Mouse (Mus musculus) left cerebral cortex, adult 9 months (tissue): ENCODE measurements around the gene Rbm38.

Experiments
- DNase-seq, 2 experiments: peaks; one replicate each; pipeline ENCODE4 v3.0.0; 2022; ENCODE audit warnings: low spot score in 2 of 2

The Rbm38 gene

DNA sequence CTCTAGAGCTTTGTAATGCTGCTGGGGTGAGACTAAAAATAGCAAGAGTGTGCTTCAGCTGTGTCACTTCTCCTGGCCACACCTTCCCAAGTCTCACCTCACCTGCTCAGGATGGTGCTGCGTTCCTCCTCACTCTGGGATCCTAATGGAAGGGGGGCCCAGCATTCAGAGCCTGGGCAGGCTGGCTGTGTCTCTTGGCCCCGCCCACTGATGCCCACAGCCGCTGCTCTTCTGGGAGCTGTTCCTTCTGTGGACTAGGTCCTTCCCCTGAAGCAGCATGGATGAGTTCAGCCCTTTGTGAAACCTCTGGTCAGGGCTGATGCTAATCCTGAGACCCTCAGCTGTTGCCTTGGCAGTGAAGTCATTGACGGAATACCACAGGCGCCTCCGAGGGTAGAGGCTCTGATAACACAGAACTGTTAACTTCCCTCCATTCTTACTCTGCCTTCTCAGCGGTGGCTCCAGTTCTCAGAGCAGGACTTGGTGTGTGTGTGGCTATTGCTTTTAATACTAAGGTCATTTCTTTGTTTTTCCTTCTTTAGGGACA is 5.5 kb upstream of the Rbm38 start:
- DNase-seq: no peak

DNA sequence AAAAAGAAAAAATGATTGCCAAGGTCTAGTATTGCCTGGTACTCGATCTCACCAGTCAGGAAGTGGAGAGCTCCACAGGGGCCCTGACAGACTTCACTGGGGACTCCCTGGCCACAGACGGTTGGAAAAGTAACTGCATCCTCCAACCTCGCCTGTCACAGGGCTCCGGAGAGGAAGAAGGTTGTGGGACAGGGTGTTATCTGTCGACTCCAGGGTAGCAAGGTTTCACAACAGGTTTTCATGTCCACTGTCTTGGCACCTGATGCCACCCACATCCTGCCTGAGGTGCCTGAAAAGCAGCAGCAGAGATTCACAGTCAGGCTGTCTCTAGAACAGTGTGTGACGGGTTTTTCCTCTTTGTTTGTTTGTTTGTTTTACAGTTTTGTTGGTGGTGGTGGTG is 2.4 kb upstream of the Rbm38 start:
- DNase-seq: no peak

DNA sequence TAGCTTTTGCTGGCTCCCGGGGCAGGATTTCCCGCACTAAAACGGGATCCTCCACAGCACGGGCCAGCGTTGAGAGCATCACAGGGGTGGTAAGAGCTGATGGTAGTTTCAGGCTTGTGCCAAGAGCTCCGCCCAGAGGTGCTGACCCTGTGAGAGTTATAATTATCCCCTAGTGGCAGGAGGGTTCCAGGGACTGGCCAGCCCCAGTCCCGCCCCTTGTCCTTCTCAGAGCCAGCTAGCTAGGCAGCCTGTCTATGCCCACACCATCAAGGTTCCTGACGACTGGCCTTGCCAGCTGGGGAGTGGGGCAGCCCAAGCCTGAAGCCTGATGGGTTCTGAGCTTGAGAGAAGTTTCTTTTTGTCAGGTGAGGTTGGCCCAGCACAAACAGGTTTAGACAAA is 1.7 kb upstream of the Rbm38 start:
- DNase-seq: no peak

- DNase-seq: no peak
Measured at GRCm38 (mm10) chr2:173019322-173019721, 976 bp upstream of the Rbm38 start.

DNA sequence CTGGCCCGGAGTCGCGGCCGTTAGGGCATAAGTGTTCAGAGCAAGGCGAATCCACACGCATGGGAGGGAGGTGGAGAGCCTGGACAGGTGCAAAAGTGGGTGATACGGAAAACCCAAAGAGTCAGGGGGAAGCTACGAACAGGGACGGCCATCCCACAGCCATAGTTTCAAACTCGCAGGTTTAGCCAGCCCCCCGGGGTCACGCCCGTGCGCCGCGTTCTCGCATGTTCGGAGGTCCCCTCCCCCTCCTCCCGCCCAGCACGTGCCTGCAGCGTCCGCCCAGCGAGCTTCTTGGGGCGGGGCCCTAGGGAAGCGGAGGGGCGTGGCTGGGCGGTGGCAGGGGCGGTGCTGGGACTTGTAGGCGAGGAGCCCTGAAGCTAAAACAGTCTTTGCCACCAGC is 508 bp upstream of the Rbm38 start:
- DNase-seq: peak; percentile 57 to 85

DNA sequence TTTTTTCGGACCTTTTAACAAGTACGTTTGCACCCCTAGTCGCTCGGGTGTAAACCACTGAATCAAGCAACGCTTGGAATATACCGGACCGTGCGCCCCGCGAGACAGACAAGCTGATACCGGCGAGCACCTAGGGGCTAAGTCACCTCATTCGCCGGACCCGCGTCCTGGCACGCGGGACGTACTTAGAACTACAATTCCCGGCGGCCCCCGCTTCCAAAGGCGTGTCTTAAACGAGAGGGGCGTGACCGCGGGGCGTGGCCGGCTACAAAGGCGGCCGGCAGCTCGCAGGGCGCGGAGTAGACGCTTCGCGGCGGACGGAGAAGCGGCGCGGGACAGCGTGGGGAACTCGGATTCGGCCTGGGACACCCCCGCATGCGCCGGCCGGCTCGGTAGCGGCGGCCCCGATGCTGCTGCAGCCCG is 1.3 kb downstream of the Rbm38 start:
- peak; percentile 46 to 91 for DNase-seq

- DNase-seq: no peak
Measured at GRCm38 (mm10) chr2:173022056-173022681, 1.9 kb downstream of the Rbm38 start.

DNA sequence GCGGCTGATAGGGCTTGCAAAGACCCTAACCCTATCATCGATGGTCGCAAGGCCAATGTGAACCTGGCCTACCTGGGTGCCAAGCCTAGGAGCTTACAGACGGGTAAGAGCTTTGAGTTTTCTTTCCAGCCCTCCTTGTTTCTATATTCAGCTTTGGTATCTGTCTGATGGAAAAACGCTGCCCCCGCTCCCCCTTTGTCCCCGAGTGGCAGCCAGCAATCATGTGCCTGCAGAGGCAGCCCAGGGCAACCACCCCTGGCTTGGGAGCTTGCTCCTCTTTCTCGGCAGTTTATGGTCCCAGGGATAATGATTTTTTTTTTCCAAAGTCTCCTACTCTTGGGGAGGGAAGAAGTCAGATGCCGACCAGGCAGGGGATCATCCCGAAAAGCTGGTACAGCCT is 2.5 kb downstream of the Rbm38 start:
- no peak for DNase-seq

DNA sequence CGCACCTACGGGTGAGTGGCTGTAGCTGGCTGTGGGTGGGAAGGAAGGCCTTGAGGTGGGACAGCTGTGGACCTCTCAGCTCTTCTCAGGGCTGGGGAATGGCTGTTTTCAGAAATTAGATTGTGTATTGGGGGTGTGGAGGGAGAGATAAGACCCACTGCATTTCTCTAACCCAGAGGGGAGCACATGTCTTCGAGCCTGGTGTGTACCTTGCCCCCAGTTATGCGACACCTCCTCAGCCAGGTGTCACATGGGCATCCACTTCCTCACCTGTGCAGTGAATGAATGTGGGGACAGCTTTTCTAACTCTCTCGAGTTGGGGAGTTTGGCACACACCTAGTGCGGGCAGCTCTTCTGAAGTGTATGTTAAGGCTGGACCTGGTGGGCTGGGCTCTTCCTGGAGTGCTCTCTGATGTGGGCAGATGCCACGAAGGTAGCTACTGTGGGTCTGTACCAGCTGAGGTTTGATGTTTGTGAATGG is 3.1 kb downstream of the Rbm38 start:
- no peak for DNase-seq

- DNase-seq: no peak
Measured at GRCm38 (mm10) chr2:173023966-173024365, 3.7 kb downstream of the Rbm38 start.

DNA sequence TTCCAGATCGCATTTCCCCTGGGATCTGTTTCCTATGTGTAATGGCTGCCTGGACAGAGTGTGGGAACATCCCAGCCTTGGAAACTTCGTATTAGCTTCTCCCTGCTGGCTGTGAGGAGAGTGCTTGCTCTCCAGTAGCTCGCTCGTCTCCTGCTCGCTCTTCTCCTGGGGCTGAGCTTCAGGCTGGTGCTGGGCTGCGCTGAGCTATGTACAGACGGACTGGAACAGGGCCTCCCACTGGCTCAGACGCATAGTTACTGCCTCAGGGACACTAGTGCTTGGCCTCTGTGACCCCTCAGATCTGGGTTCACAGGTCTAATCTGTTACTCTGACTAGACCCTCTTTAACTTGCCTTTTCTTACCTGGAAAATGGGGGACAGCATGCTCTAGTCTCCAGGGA is 4.1 kb downstream of the Rbm38 start:
- no peak for DNase-seq

GRCm38 (mm10) chr2:173024938-173025337 is 4.6 kb downstream of the Rbm38 start:
- no peak for DNase-seq

GRCm38 (mm10) chr2:173026286-173026685 is 6.0 kb downstream of the Rbm38 start:
- no peak for DNase-seq

- DNase-seq: no peak
Measured at GRCm38 (mm10) chr2:173026688-173027131, 6.4 kb downstream of the Rbm38 start.

DNA sequence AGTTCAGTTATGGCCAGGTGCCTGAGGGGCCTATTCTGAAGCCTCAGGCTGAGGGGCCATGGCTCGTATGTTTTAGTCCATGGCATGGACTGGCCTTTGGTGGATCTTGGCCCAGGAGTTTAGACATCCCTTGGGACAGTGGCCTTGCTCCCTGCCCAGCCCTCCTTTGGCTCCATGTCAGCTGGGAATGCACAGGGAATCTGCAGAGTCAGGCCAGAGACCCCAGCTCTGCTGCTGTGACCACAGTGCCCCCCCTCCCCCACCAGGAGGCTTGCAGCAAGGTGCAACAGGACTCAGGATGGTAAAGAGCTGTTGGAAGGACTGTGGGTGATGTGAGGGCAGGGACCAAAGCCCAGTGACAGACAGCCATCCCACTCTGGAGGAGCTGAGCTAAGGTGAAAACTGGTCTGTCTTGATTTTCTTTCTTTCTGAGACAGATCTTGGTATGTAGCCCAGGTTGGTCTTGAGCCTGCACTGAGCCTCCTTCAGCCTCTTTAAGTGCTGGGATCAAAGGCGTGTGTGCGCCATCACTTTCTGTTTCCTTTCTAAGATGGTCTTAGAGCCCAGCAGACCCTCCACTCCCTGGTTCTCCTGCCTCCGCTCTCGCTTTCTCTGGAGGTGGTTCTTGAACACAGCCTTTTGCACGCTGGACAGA is 7.0 kb downstream of the Rbm38 start:
- DNase-seq: no peak

DNA sequence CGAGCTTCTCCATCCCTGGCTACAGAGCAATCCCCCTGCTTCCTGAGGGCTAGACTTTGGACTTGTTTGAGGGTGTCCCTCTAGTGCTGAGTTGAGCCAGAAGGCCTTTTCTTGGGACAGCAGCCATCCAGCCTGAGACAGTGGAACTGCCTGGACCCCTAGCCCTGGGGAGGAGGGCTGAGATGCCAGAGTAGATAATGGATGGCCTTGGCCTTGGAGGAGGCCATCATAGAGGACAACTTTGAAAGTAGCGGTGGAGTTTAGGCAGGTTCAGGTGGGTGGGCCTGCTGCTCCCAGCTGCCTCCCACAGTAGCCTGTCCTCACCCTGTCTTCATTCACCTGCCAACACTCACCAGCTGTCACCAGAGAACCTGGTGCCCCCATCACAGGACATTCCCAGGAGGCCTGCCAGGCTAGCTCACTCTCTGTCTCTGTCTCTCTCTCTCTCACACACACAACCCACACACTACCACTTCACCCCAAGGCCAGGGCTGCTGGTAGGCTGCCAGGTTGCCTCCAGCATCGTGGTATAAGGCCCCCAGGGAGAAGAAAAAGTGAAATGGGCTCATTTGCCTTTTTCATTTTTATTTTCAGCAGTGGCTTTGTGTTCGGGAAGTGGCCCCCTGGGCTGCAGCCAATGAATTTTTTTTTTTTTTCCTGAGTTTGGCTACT is 7.7 kb downstream of the Rbm38 start:
- no peak for DNase-seq

GRCm38 (mm10) chr2:173028508-173029031 is 8.3 kb downstream of the Rbm38 start:
- no peak for DNase-seq

DNA sequence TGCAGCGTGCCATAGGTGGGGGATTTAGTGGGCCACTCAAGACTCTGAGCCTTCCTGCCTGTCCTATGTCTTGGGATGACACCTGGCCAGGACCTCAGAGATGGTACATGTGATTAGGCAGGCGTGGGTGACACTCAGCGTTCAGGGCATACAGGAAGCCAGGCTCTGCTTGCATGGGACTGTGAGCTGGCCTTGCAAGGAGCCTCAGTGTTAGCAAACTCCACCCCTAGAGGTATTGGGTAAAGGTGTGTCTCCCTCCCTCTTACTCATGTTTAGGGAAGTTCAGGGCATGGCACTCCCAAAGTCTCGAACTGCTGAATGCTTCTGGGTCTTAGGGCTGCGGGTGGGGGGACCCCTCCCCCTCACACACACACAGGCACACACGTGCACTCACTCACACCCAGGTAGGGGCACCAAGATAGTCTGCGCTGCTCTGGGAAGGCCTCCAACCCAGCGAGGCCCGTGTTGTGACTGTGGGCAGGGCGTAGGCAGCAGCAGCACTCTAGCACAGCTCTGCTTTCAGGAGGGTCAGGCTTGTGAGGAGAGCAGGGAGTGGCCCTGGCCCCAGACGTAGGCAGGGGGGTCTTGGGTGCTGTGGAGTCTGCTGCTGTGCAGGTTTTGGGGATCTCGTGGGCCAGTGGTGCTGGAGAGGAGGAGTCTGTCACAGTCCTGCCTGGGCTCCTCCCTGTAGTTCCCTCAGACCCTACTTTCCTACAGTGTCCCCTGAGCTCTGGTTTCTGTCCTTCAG is 10.5 kb downstream of the Rbm38 start:
- no peak for DNase-seq

GRCm38 (mm10) chr2:173033531-173033930 is 13.2 kb downstream of the Rbm38 start:
- DNase-seq: no peak

DNA sequence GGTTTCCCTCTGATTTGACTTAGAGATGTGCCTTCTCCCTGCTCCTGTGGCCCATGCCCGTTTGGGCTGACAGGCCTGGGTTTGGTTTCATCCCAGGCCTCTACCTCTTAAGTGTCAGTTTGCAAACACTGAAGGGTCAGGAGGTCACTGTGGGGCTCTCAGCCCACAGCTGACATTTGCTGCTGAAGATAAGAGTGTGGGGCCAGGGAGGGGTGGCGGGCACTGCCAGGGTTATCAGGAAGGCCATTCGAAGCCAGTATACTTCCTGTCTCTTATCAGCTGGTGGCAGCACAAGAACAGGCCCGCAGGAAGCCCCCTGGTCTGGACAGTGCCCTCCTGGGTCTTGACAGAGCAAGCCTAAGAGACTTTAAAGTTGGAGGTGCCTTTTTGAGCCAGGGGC is 14.7 kb downstream of the Rbm38 start:
- DNase-seq: no peak

DNA sequence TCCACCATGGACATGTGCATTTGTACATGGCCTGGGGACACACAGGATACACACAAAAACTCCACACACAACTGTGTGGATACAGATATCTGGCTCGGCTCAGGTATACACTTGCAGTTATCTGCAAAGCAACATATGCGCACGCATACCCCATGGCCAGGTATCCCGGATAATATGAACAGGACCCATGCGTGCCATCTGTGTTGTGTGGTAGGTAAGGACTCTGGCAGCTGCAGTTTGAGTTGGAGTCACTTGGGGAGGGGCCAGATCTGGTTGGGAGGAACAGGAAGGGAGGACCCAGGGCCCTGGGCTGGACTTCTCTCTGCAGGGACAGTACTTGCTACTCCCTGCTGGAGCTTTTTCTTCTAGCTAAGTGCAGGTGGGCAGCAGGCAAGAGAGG is 15.4 kb downstream of the Rbm38 start:
- no peak for DNase-seq

DNA sequence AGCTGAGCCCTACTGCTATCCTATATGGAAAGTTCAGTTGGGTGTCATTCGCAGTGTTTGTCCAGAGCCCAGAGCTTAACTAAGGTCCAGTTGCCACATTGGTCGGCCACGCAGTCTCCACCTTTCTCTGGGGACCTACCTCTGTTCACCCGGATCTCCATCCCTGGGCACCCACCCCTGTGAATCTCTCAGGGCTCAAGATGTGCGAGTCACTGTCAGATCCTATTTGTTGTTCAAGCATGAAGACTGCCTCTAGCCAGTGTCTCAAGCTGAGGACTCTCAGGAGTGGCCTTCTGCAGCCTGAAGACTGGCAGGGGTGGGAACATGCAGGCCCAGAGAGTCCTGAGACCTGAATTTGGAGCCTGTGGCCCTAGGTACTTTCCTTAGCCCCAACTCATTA is 15.8 kb downstream of the Rbm38 start:
- no peak for DNase-seq
